ENCODE assay signal across 16 mouse cellular contexts in genomic region chr1:189631906-189632675, GRCm38 (mm10). TPM values are rescaled to one million over a fixed set of nuclear protein-coding genes. Genes with fewer than 3 reads are reported as not detected.
DNase-seq lines count a peak whose midpoint lies in the region; TF ChIP-seq lines count a peak whose summit lies in the region.
"Had no signal": no experiment of that assay in that cellular context is flagged by ENCODE, and none has a peak within 500 bp of the region (broad histone marks: within the 10 kb centered on the region; RNA-seq: fewer than 3 reads in every experiment).

No protein-coding gene starts in this region.

- H3K4me3 ChIP-seq in cortical plate, adult 2 months (ENCODE audit: insufficient read depth, low read length): no peak overlapping the region
- no peak overlapping the region for H3K4me3 ChIP-seq in thymus, adult 2 months (ENCODE audit: control insufficient read depth, insufficient read depth, low read length)
- H3K4me3 ChIP-seq: heart, adult 2 months; limb, embryonic 15.5 days; stomach, embryonic 15.5 days had no signal

- H3K27ac ChIP-seq in cortical plate, adult 2 months (ENCODE audit: insufficient read depth, low read length): 0 out of 2 replicates have a peak overlapping the region, but pooled peaks have one; percentile 25
- H3K27ac ChIP-seq in thymus, adult 2 months (ENCODE audit: control insufficient read depth, insufficient read depth, low read length): no peak overlapping the region
- H3K27ac ChIP-seq: heart, adult 2 months; hindbrain, embryonic 14.5 days; limb, embryonic 15.5 days; macrophage; stomach, embryonic 15.5 days had no signal

- no peak for TF ChIP-seq CTCF in cortical plate, adult 2 months (IDR thresholded peaks at IDR 0.05; ENCODE audit: extremely low read depth, insufficient read depth, low read length)
- no peak for TF ChIP-seq CTCF in thymus, adult 2 months (IDR thresholded peaks at IDR 0.05; ENCODE audit: borderline replicate concordance, control insufficient read depth, extremely low read depth, insufficient read depth, low read length, poor library complexity)

- no peaks in the 10 kb centered on the region for H3K36me3 ChIP-seq in thymus, adult 2 months (ENCODE audit: control insufficient read depth, insufficient read depth, low read length)
- H3K36me3 ChIP-seq: limb, embryonic 15.5 days; stomach, embryonic 15.5 days had no signal

- peaks cover 9% of the 10 kb centered on the region for H3K4me1 ChIP-seq in cortical plate, adult 2 months (ENCODE audit: control insufficient read depth, insufficient read depth, low read length)
- no peaks in the 10 kb centered on the region for H3K4me1 ChIP-seq in thymus, adult 2 months (replicated peaks; ENCODE audit: control insufficient read depth, insufficient read depth, low read length)
- H3K4me1 ChIP-seq: limb, embryonic 15.5 days; stomach, embryonic 15.5 days had no signal

- TF ChIP-seq POLR2A in cortical plate, adult 2 months (IDR thresholded peaks at IDR 0.05; ENCODE audit: extremely low read depth, insufficient read depth, low read length): no peak
- no peak for TF ChIP-seq POLR2A in thymus, adult 2 months (IDR thresholded peaks at IDR 0.05; ENCODE audit: control insufficient read depth, extremely low read depth, insufficient read depth, low read length, poor library complexity)

- no peaks in the 10 kb centered on the region for H3K27me3 ChIP-seq in thymus, adult 2 months (ENCODE audit: control insufficient read depth, insufficient read depth, low read length)
- H3K27me3 ChIP-seq: limb, embryonic 15.5 days; stomach, embryonic 15.5 days had no signal

- 87% methylated on average over 13 of the region's 13 CpGs for WGBS in thymus, adult 2 months

- peak; percentile 72 for DNase-seq in heart, adult 11 months
- no peak for DNase-seq in heart, postnatal 4 days
- DNase-seq in left cerebral cortex, adult 8-10 months (ENCODE audit: low spot score in 2 of 2): peak; percentile 15 to 83
- DNase-seq in right cerebral cortex, postnatal 14 days: peak; percentile 50
- no peak for DNase-seq in urinary bladder, adult 2 months (ENCODE audit: low spot score)
- DNase-seq in thymus, adult 2 months: no peak
- DNase-seq: adrenal gland, postnatal 10 days; heart, adult 2 months; kidney, postnatal 4 days; lung, adult 18-20 months; thymus, postnatal 4 days had no signal

RNA-seq across cellular contexts. Expression of gene Cenpf, which starts 55.8 kb away (rescaled TPM):
- 10 to 100 TPM; 49.5 to 65.6 TPM for total RNA-seq in heart, postnatal 4 days (2021)
- 0.15 and 0.23 TPM in 2 replicates for polyA plus RNA-seq in cortical plate, adult 2 months (2012; rRNA removed)
- total RNA-seq in left cerebral cortex, adult 8-10 months (2022): 1 to 10 TPM in 1 of 4 experiments, under 1 TPM in 3; 0.40 to 1.0 (median 0.46) TPM
- polyA plus RNA-seq in urinary bladder, adult 2 months (2012; rRNA removed): 0.40 and 0.65 TPM in 2 replicates
- polyA plus RNA-seq in thymus, adult 2 months (2012; rRNA removed): 10.3 and 10.8 TPM in 2 replicates

Comparison
In these comparisons a context has a peak if more than half of its experiments do, and no peak if none do; other contexts are left out.
1. DNase-seq: peak in heart, adult 11 months (single experiment), left cerebral cortex, adult 8-10 months (2 of 2) and right cerebral cortex, postnatal 14 days (single experiment); none in heart, postnatal 4 days (single experiment), urinary bladder, adult 2 months (single experiment) and thymus, adult 2 months (single experiment).